Mouse (Mus musculus) limb, embryonic 14.5 days (tissue): Measurements from ENCODE around the gene Ufsp1. TPM values are rescaled to one million over a fixed set of nuclear protein-coding genes. Genes with fewer than 3 reads are reported as not detected.
A peak's percentile ranks its signal among the peaks of the same experiment; 100 is the strongest.

Experiments
- ATAC-seq: fragments of 200-750 bp; cut with Nextera tagmentation; 2 replicates; pipeline ENCODE4 v1.8.0; 2017; ENCODE audit warnings: low read depth, moderate number of reproducible peaks, moderate TSS enrichment; ENCODE audit not compliant: low FRiP score
- DNase-seq: peaks from one replicate; pipeline ENCODE4 v3.0.0-alpha.2; 2015; ENCODE audit warnings: low spot score
- H3K27ac ChIP-seq: fragments of 300-500 bp; sonication (generic); replicated peaks from 2 replicates; pipeline ENCODE4 v1.5.1; 2014; ENCODE audit warnings: low read depth, mild to moderate bottlenecking, low read length, moderate library complexity, mixed read lengths
- H3K27me3 ChIP-seq: fragments of 300-500 bp; sonication (generic); 2 replicates; pipeline ENCODE4 v1.6.1; 2014; ENCODE audit warnings: low read length, mixed read lengths; ENCODE audit not compliant: control insufficient read depth, insufficient read depth
- H3K36me3 ChIP-seq: fragments of 300-500 bp; sonication (generic); 2 replicates; pipeline ENCODE4 v1.6.1; 2014; ENCODE audit warnings: mild to moderate bottlenecking, low read length, moderate library complexity, mixed read lengths; ENCODE audit not compliant: control insufficient read depth, insufficient read depth
- H3K4me1 ChIP-seq: fragments of 300-500 bp; sonication (generic); 2 replicates; pipeline ENCODE4 v1.6.1; 2014; ENCODE audit warnings: antibody characterized with exemption, low read length, mixed read lengths; ENCODE audit not compliant: control insufficient read depth, insufficient read depth
- H3K4me2 ChIP-seq: fragments of 300-500 bp; sonication (generic); replicated peaks from 2 replicates; pipeline ENCODE4 v1.6.1; 2014; ENCODE audit warnings: low read depth, mild to moderate bottlenecking, low read length, moderate library complexity; ENCODE audit not compliant: severe bottlenecking
- H3K4me3 ChIP-seq: fragments of 300-500 bp; sonication (generic); replicated peaks from 2 replicates; pipeline ENCODE4 v1.5.1; 2014; ENCODE audit warnings: low read length
- H3K9ac ChIP-seq: fragments of 300-500 bp; sonication (generic); 2 replicates; pipeline ENCODE4 v1.6.1; 2014; ENCODE audit warnings: mild to moderate bottlenecking, low read depth, low read length, moderate library complexity; ENCODE audit not compliant: severe bottlenecking
- H3K9me3 ChIP-seq: fragments of 300-500 bp; sonication (generic); 2 replicates; pipeline ENCODE4 v1.6.1; 2016; ENCODE audit warnings: low read length; ENCODE audit not compliant: control insufficient read depth
- POLR2A ChIP-seq: fragments of 200-500 bp; IDR thresholded peaks from 2 replicates; pipeline ENCODE4 v1.8.0; 2012; ENCODE audit warnings: inconsistent platforms, mild to moderate bottlenecking, moderate library complexity, borderline replicate concordance; ENCODE audit not compliant: insufficient read depth, insufficient read length; ENCODE audit errors: extremely low read depth
- WGBS: fragments of 180-500 bp; shearing (Covaris S2); extraction: QIAGEN DNeasy Blood & Tissue Kit; methylation state at CpG from one replicate; pipeline ENCODE4 v1.1.7; 2014; 5-methylcytosine and 5-hydroxymethylcytosine counted together
- polyA plus RNA-seq, 2 experiments: library from polyadenylated mRNA; depleted of rRNA in 1 of 2; stranded (reverse) in 1 of 2; unstranded in 1 of 2; fragments of >200 nt; fragmentation: Nextera tagmentation in 1 of 2; extraction: Ambion mirVana in 1 of 2; gene quantifications; 2 replicates each; pipeline versions ENCODE4 v1.2.1 to v1.2.3; 2012 to 2014

Gene Ufsp1
- polyA plus RNA-seq, 2 experiments = 10.2 to 10.4 TPM

- 0 out of 2 replicates have a peak, but pooled peaks have one; percentile 9 for ATAC-seq
- Histone ChIP-seq H3K27ac (no peak within 1 kb of the TSS), H3K4me2 (peak within 1 kb of the TSS; percentile 82), H3K4me3 (peak within 1 kb of the TSS; percentile 42), H3K9ac (peak within 1 kb of the TSS; percentile 45), H3K9me3 (no peaks in the 10 kb centered on the region), H3K36me3 (no peaks in the 10 kb centered on the region), H3K27me3 (peaks cover 57% of the 10 kb centered on the region), H3K4me1 (peaks cover 19% of the 10 kb centered on the region)
- DNase-seq = no peak
- TF ChIP-seq POLR2A = no peak
- WGBS = 2% methylated on average over 40 of the region's 40 CpGs
Observed at GRCm38 (mm10) chr5:137287032-137287952, 7.1 kb upstream of the Ufsp1 start, which contains the start of gene Ache. Gene Ache (plus strand): TSS chr5:137287519.

GRCm38 (mm10) chr5:137287953-137288743, 6.3 kb upstream of the Ufsp1 start:
- ATAC-seq (no peak), DNase-seq (no peak)
- H3K27me3 ChIP-seq = peaks cover 58% of the 10 kb centered on the region
- WGBS = under 1% methylated on average over 38 of the region's 65 CpGs
- no peaks in the 10 kb centered on the region for H3K36me3 ChIP-seq
- no peak overlapping the region for H3K27ac ChIP-seq
- peak overlapping the region; percentile 82 for H3K4me2 ChIP-seq
- H3K4me1 ChIP-seq = peaks cover 22% of the 10 kb centered on the region
- no peak for TF ChIP-seq POLR2A
- no peaks in the 10 kb centered on the region for H3K9me3 ChIP-seq
- H3K9ac ChIP-seq = peak overlapping the region; percentile 45
- peak overlapping the region; percentile 42 for H3K4me3 ChIP-seq

GRCm38 (mm10) chr5:137288999-137289470, 5.4 kb upstream of the Ufsp1 start:
- peak; percentile 7; the same call in 1 of the 2 replicates for ATAC-seq
- peaks cover 58% of the 10 kb centered on the region for H3K27me3 ChIP-seq

GRCm38 (mm10) chr5:137289591-137290365, 4.7 kb upstream of the Ufsp1 start:
- Histone ChIP-seq H3K4me2 (no peak overlapping the region), H3K4me1 (peaks cover 26% of the 10 kb centered on the region), H3K27me3 (peaks cover 58% of the 10 kb centered on the region), H3K9ac (no peak overlapping the region), H3K9me3 (no peaks in the 10 kb centered on the region), H3K27ac (no peak overlapping the region), H3K36me3 (no peaks in the 10 kb centered on the region), H3K4me3 (no peak overlapping the region)
- no peak for DNase-seq
- WGBS = 52% methylated on average over 12 of the region's 13 CpGs
- no peak for TF ChIP-seq POLR2A
- no peak for ATAC-seq

More at GRCm38 (mm10) chr5:137288999-137289470, 5.4 kb upstream of the Ufsp1 start:
- Histone ChIP-seq H3K4me3 (peak overlapping the region; percentile 42), H3K27ac (no peak overlapping the region), H3K36me3 (no peaks in the 10 kb centered on the region), H3K4me1 (peaks cover 25% of the 10 kb centered on the region), H3K9me3 (no peaks in the 10 kb centered on the region), H3K4me2 (peak overlapping the region; percentile 82), H3K9ac (peak overlapping the region; percentile 13; the same call in 1 of the 2 replicates)
- DNase-seq = peak; percentile 44
- no peak for TF ChIP-seq POLR2A
- WGBS = 2% methylated on average over 20 of the region's 25 CpGs
